Mouse (Mus musculus) stomach, postnatal 0 days (tissue): ENCODE data around the gene Thoc3. TPM values are rescaled to one million over a fixed set of nuclear protein-coding genes. Genes with fewer than 3 reads are reported as not detected.

ENCODE experiments used
- ATAC-seq: fragments of 200-750 bp; cut with Nextera tagmentation; 2 replicates; pipeline ENCODE4 v1.8.0; 2017; ENCODE audit not compliant: low FRiP score, low TSS enrichment
- DNase-seq: peaks from one replicate; pipeline ENCODE4 v3.0.0-alpha.2; 2016; ENCODE audit warnings: low spot score
- H3K27ac ChIP-seq: fragments of 300-500 bp; sonication (generic); replicated peaks from 2 replicates; pipeline ENCODE4 v1.5.1; 2014; ENCODE audit warnings: mild to moderate bottlenecking, control low read depth
- H3K27me3 ChIP-seq: fragments of 300-500 bp; sonication (generic); 2 replicates; pipeline ENCODE4 v1.6.1; 2014; ENCODE audit warnings: low read length; ENCODE audit not compliant: control insufficient read depth, insufficient read depth
- H3K36me3 ChIP-seq: fragments of 300-500 bp; sonication (generic); 2 replicates; pipeline ENCODE4 v1.6.1; 2014; ENCODE audit warnings: low read length, mixed read lengths; ENCODE audit not compliant: control insufficient read depth, insufficient read depth
- H3K4me1 ChIP-seq: fragments of 300-500 bp; sonication (generic); replicated peaks from 2 replicates; pipeline ENCODE4 v1.6.1; 2014; ENCODE audit warnings: antibody characterized with exemption; ENCODE audit not compliant: control insufficient read depth, insufficient read depth
- H3K4me2 ChIP-seq: fragments of 300-500 bp; sonication (generic); replicated peaks from 2 replicates; pipeline ENCODE4 v1.6.1; 2014; ENCODE audit warnings: low read depth, mild to moderate bottlenecking, control low read depth, moderate library complexity
- H3K4me3 ChIP-seq: fragments of 300-500 bp; sonication (generic); 2 replicates; pipeline ENCODE4 v1.5.1; 2014; ENCODE audit warnings: low read depth, low read length, control low read depth
- H3K9ac ChIP-seq: fragments of 300-500 bp; sonication (generic); 2 replicates; pipeline ENCODE4 v1.6.1; 2014; ENCODE audit warnings: mild to moderate bottlenecking, low read length, control low read depth, mixed read lengths
- H3K9me3 ChIP-seq: fragments of 300-500 bp; sonication (generic); 2 replicates; pipeline ENCODE4 v1.6.1; 2016; ENCODE audit warnings: low read length; ENCODE audit not compliant: control insufficient read depth
- CTCF ChIP-seq: IDR thresholded peaks from 2 replicates; pipeline ENCODE4 v1.5.1; 2016; ENCODE audit warnings: antibody characterized with exemption, low read depth, mild to moderate bottlenecking, moderate library complexity
- EP300 ChIP-seq: optimal IDR thresholded peaks from 2 replicates; pipeline ENCODE3; 2016; ENCODE audit warnings: antibody characterized with exemption
- WGBS: fragments of 180-500 bp; shearing (Covaris S2); extraction: QIAGEN DNeasy Blood & Tissue Kit; methylation state at CpG from one replicate; pipeline ENCODE4 v1.1.7; 2014; 5-methylcytosine and 5-hydroxymethylcytosine counted together
- polyA plus RNA-seq: library from polyadenylated mRNA; unstranded; fragments of >200 nt; fragmentation: Nextera tagmentation; extraction: Ambion mirVana; gene quantifications from 2 replicates; pipeline ENCODE4 v1.2.1, GENCODE M21; 2015

The Thoc3 gene
- polyA plus RNA-seq, 1 experiment from 2014 or later, result 52.4 TPM

- Histone ChIP-seq H3K27me3 (no peaks in the 10 kb centered on the region), H3K9me3 (no peaks in the 10 kb centered on the region), H3K4me2 (no peak overlapping the region), H3K9ac (no peak overlapping the region), H3K4me3 (no peak overlapping the region), H3K27ac (no peak overlapping the region), H3K4me1 (0 out of 2 replicates have a peak, but pooled peaks cover 3% of the 10 kb centered on the region), H3K36me3 (no peaks in the 10 kb centered on the region)
- WGBS, result 18% methylated on average over 7 of the region's 7 CpGs
- TF ChIP-seq CTCF, result no peak
- no peak for ATAC-seq
- no peak for DNase-seq
These were observed 56.4 kb downstream of the Thoc3 start for GRCm38 (mm10) chr13:54412236-54412635.

- H3K4me3 ChIP-seq, result no peak overlapping the region
- no peak overlapping the region for H3K27ac ChIP-seq
- H3K36me3 ChIP-seq, result no peaks in the 10 kb centered on the region
- 86% methylated on average over 3 of the region's 3 CpGs for WGBS
- DNase-seq, result no peak
- no peak for ATAC-seq
- no peak overlapping the region for H3K9ac ChIP-seq
- H3K4me1 ChIP-seq, result 0 out of 2 replicates have a peak, but pooled peaks cover 3% of the 10 kb centered on the region
- TF ChIP-seq EP300, result no peak
- no peak for TF ChIP-seq CTCF
- H3K4me2 ChIP-seq, result no peak overlapping the region
- no peaks in the 10 kb centered on the region for H3K27me3 ChIP-seq
- H3K9me3 ChIP-seq, result no peaks in the 10 kb centered on the region
These were observed 57.0 kb downstream of the Thoc3 start for GRCm38 (mm10) chr13:54411656-54412055.

Other genes with a start within 250 kb of the Thoc3 start
- 1.8 and 1.9 TPM in 2 replicates for gene Cplx2, start 97.5 kb downstream of the Thoc3 start, polyA plus RNA-seq
- 2.6 and 2.8 TPM in 2 replicates for gene Simc1, start 34.9 kb upstream of the Thoc3 start, polyA plus RNA-seq
- 87.0 and 96.8 TPM in 2 replicates for gene 4833439L19Rik, start 96.6 kb upstream of the Thoc3 start, polyA plus RNA-seq
- gene Arl10, start 106.2 kb upstream of the Thoc3 start, polyA plus RNA-seq, result 13.3 and 14.4 TPM in 2 replicates
- 51.2 and 53.5 TPM in 2 replicates for gene Nop16, start 121.2 kb upstream of the Thoc3 start, polyA plus RNA-seq
- 282 and 289 TPM in 2 replicates for gene Higd2a, start 121.4 kb upstream of the Thoc3 start, polyA plus RNA-seq
- 156 and 160 TPM in 2 replicates for gene Cltb, start 142.5 kb upstream of the Thoc3 start, polyA plus RNA-seq
- 46.4 and 50.6 TPM in 2 replicates for gene Faf2, start 152.9 kb upstream of the Thoc3 start, polyA plus RNA-seq
- 44.6 and 49.6 TPM in 2 replicates for gene Rnf44, start 225.1 kb upstream of the Thoc3 start, polyA plus RNA-seq
- gene Cdhr2, start 232.6 kb upstream of the Thoc3 start, polyA plus RNA-seq, result 1.8 and 3.1 TPM in 2 replicates